Mouse (Mus musculus): ENCODE measurements around the gene Lrrc26. TPM values are rescaled to one million over a fixed set of nuclear protein-coding genes. Genes with fewer than 3 reads are reported as not detected.
"Not testable (repeated sequence)": the region's sequence is repeated elsewhere in the genome, so short reads cannot be mapped to it uniquely, and the experiment has no call there.

Lrrc26 gene
- polyA plus RNA-seq, 1 experiment from 2014 or later, result 0.23 TPM

GRCm38 (mm10) chr2:25257250-25257649 lies 32.5 kb upstream of the Lrrc26 start:
- H3K9me3 ChIP-seq; H3K9ac ChIP-seq; H3K27ac ChIP-seq; H3K4me2 ChIP-seq; H3K27me3 ChIP-seq (replicated peaks); H3K4me3 ChIP-seq; H3K36me3 ChIP-seq (replicated peaks); ATAC-seq (replicated peaks): not testable (repeated sequence)
- 89% methylated on average over 5 of the region's 5 CpGs for WGBS
- peaks cover 31% of the 10 kb centered on the region for H3K4me1 ChIP-seq

- H3K9ac ChIP-seq, result no peak overlapping the region
- H3K4me3 ChIP-seq, result no peak overlapping the region
- peaks cover 2% of the 10 kb centered on the region; the same call in 1 of the 2 replicates for H3K27me3 ChIP-seq (replicated peaks)
- H3K4me1 ChIP-seq, result peaks cover 40% of the 10 kb centered on the region
- WGBS, result 46% methylated on average over 2 of the region's 2 CpGs
- no peak overlapping the region for H3K27ac ChIP-seq
- no peak overlapping the region for H3K4me2 ChIP-seq
- no peak for ATAC-seq (replicated peaks)
- H3K36me3 ChIP-seq (replicated peaks), result no peaks in the 10 kb centered on the region
- no peaks in the 10 kb centered on the region for H3K9me3 ChIP-seq
These were observed 30.8 kb upstream of the Lrrc26 start for GRCm38 (mm10) chr2:25258887-25259286.

- peak overlapping the region; percentile 80 for H3K27ac ChIP-seq
- H3K9me3 ChIP-seq, result no peaks in the 10 kb centered on the region
- peak overlapping the region; percentile 99 for H3K4me2 ChIP-seq
- peak; percentile 2; the same call in 1 of the 2 replicates for ATAC-seq (replicated peaks)
- H3K4me3 ChIP-seq, result peak overlapping the region; percentile 81
- H3K27me3 ChIP-seq (replicated peaks), result peaks cover 8% of the 10 kb centered on the region; the same call in 1 of the 2 replicates
- peak overlapping the region; percentile 47; the same call in 1 of the 2 replicates for H3K9ac ChIP-seq
- WGBS, result 44% methylated on average over 12 of the region's 12 CpGs
- no peaks in the 10 kb centered on the region for H3K36me3 ChIP-seq (replicated peaks)
- H3K4me1 ChIP-seq, result peaks cover 50% of the 10 kb centered on the region
These were observed 27.8 kb upstream of the Lrrc26 start for GRCm38 (mm10) chr2:25261870-25262269.

- H3K9ac ChIP-seq, result peak within 1 kb of the TSS; percentile 71
These were observed 27.4 kb upstream of the Lrrc26 start, which contains the start of gene Tprn for GRCm38 (mm10) chr2:25262291-25262767. Tprn (plus strand) TSS chr2:25262618.

GRCm38 (mm10) chr2:25262795-25263622 lies 26.7 kb upstream of the Lrrc26 start:
- H3K9ac ChIP-seq, result peak overlapping the region; percentile 71
- ATAC-seq (replicated peaks), result peak; percentile 13
- peak overlapping the region; percentile 80 for H3K27ac ChIP-seq
- peak overlapping the region; percentile 81 for H3K4me3 ChIP-seq
- peak overlapping the region; percentile 99 for H3K4me2 ChIP-seq
- under 1% methylated on average over 81 of the region's 82 CpGs for WGBS
- H3K9me3 ChIP-seq, result no peaks in the 10 kb centered on the region
- H3K27me3 ChIP-seq (replicated peaks), result peaks cover 8% of the 10 kb centered on the region; the same call in 1 of the 2 replicates
- peaks cover 56% of the 10 kb centered on the region for H3K4me1 ChIP-seq
- no peaks in the 10 kb centered on the region for H3K36me3 ChIP-seq (replicated peaks)

More at GRCm38 (mm10) chr2:25262291-25262767, 27.4 kb upstream of the Lrrc26 start, which contains the start of gene Tprn:
- H3K4me2 ChIP-seq, result peak within 1 kb of the TSS; percentile 99
- H3K4me1 ChIP-seq, result peaks cover 51% of the 10 kb centered on the region
- under 1% methylated on average over 39 of the region's 39 CpGs for WGBS
- H3K4me3 ChIP-seq, result peak within 1 kb of the TSS; percentile 81
- H3K27me3 ChIP-seq (replicated peaks), result peaks cover 8% of the 10 kb centered on the region; the same call in 1 of the 2 replicates
- peak; percentile 99 for ATAC-seq (replicated peaks)
- no peaks in the 10 kb centered on the region for H3K36me3 ChIP-seq (replicated peaks)
- H3K27ac ChIP-seq, result peak within 1 kb of the TSS; percentile 80
- no peaks in the 10 kb centered on the region for H3K9me3 ChIP-seq

- H3K4me2 ChIP-seq, result peak overlapping the region; percentile 99
- ATAC-seq (replicated peaks), result no peak
- peaks cover 8% of the 10 kb centered on the region; the same call in 1 of the 2 replicates for H3K27me3 ChIP-seq (replicated peaks)
- H3K4me3 ChIP-seq, result peak overlapping the region; percentile 81
- H3K27ac ChIP-seq, result no peak overlapping the region
- peaks cover 57% of the 10 kb centered on the region for H3K4me1 ChIP-seq
- WGBS, result 22% methylated on average over 12 of the region's 12 CpGs
- H3K9me3 ChIP-seq, result no peaks in the 10 kb centered on the region
- H3K9ac ChIP-seq, result peak overlapping the region; percentile 71
- no peaks in the 10 kb centered on the region for H3K36me3 ChIP-seq (replicated peaks)
These were observed 26.0 kb upstream of the Lrrc26 start for GRCm38 (mm10) chr2:25263623-25264285.

- Histone ChIP-seq H3K27me3 (replicated peaks) (peaks cover 8% of the 10 kb centered on the region; the same call in 1 of the 2 replicates), H3K4me3 (peak overlapping the region; percentile 81), H3K9ac (peak overlapping the region; percentile 36; the same call in 1 of the 2 replicates), H3K27ac (no peak overlapping the region), H3K4me1 (peaks cover 57% of the 10 kb centered on the region), H3K4me2 (peak overlapping the region; percentile 99), H3K9me3 (no peaks in the 10 kb centered on the region), H3K36me3 (replicated peaks) (no peaks in the 10 kb centered on the region; the same call in 1 of the 2 replicates)
- ATAC-seq (replicated peaks), result no peak
- WGBS, result 79% methylated on average over 5 of the region's 5 CpGs
These were observed 25.4 kb upstream of the Lrrc26 start for GRCm38 (mm10) chr2:25264286-25264660.

GRCm38 (mm10) chr2:25264851-25265250 lies 24.9 kb upstream of the Lrrc26 start:
- peak overlapping the region; percentile 99 for H3K4me2 ChIP-seq
- peaks cover 5% of the 10 kb centered on the region for H3K36me3 ChIP-seq (replicated peaks)
- H3K4me3 ChIP-seq, result 0 out of 2 replicates have a peak overlapping the region, but pooled peaks have one; percentile 5
- H3K4me1 ChIP-seq, result peaks cover 57% of the 10 kb centered on the region
- no peak overlapping the region for H3K27ac ChIP-seq
- H3K27me3 ChIP-seq (replicated peaks), result peaks cover 8% of the 10 kb centered on the region; the same call in 1 of the 2 replicates
- H3K9me3 ChIP-seq, result no peaks in the 10 kb centered on the region
- 78% methylated on average over 3 of the region's 3 CpGs for WGBS
- ATAC-seq (replicated peaks), result no peak
- peak overlapping the region; percentile 36 for H3K9ac ChIP-seq

- Histone ChIP-seq H3K4me1 (peaks cover 63% of the 10 kb centered on the region), H3K27me3 (replicated peaks) (peaks cover 8% of the 10 kb centered on the region; the same call in 1 of the 2 replicates), H3K4me2 (peak overlapping the region; percentile 99), H3K9ac (peak overlapping the region; percentile 7), H3K36me3 (replicated peaks) (peaks cover 13% of the 10 kb centered on the region), H3K27ac (no peak overlapping the region), H3K9me3 (no peaks in the 10 kb centered on the region), H3K4me3 (no peak overlapping the region)
- 64% methylated on average over 6 of the region's 6 CpGs for WGBS
- no peak for ATAC-seq (replicated peaks)
These were observed 23.6 kb upstream of the Lrrc26 start for GRCm38 (mm10) chr2:25265897-25266656.

- ATAC-seq (replicated peaks), result no peak
- Histone ChIP-seq H3K36me3 (replicated peaks) (peaks cover 13% of the 10 kb centered on the region), H3K9me3 (no peaks in the 10 kb centered on the region), H3K4me3 (no peak overlapping the region), H3K27ac (no peak overlapping the region), H3K27me3 (replicated peaks) (peaks cover 8% of the 10 kb centered on the region; the same call in 1 of the 2 replicates), H3K4me1 (peaks cover 68% of the 10 kb centered on the region), H3K4me2 (peak overlapping the region; percentile 99), H3K9ac (peak overlapping the region; percentile 7)
- WGBS, result 48% methylated on average over 2 of the region's 2 CpGs
These were observed 23.0 kb upstream of the Lrrc26 start for GRCm38 (mm10) chr2:25266720-25267119.

GRCm38 (mm10) chr2:25267241-25267640 lies 22.5 kb upstream of the Lrrc26 start:
- H3K4me1 ChIP-seq, result peaks cover 65% of the 10 kb centered on the region
- no peak overlapping the region for H3K4me3 ChIP-seq
- H3K27me3 ChIP-seq (replicated peaks), result peaks cover 8% of the 10 kb centered on the region; the same call in 1 of the 2 replicates
- peak overlapping the region; percentile 99 for H3K4me2 ChIP-seq
- H3K9me3 ChIP-seq, result no peaks in the 10 kb centered on the region
- H3K9ac ChIP-seq, result no peak overlapping the region
- H3K27ac ChIP-seq, result no peak overlapping the region
- peaks cover 13% of the 10 kb centered on the region for H3K36me3 ChIP-seq (replicated peaks)
- ATAC-seq (replicated peaks), result no peak
